Mouse (Mus musculus): Measurements from ENCODE around the gene Smim6.

Gene Smim6

DNA sequence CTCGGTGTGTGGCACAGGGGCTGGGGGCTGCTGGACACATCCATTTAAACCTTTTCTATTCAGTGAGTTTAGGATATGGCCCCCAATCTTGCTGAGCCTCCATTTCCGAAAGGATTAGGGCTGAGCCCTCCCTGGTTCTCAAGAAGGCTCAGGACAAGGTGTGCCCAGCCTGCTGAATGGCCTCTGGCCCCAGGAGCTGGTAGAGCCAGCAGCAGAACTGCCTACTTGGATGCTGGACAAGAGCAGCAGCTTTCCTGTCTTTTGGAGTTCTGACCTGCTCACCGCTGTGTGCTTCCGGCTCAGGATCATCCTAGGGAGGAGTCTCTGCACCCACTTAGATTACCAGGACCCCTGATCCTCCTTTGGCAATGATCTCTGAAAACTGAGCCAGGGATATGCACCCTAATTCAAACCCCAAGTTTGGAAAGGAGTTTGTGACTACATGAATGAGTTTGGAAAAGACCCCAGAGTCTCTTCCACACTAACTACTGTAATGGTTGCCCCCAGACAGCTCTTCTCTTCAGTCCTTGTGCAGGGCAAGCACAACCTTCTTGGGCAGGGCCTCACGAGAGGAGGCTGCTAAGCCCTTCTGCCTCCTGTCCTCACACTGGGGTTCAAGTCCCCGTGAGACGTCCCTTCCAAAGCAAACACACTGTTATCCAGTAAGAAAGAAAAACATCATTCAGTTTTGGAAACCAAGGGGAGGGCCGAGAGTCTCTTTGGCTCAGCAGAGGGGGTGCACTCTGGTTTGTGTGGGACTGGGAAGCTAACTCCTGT, 11.1 kb upstream of the Smim6 start:
- no peak for DNase-seq (ENCODE audit: low read depth, low spot score)

GRCm38 (mm10) chr11:115901338-115902161, 10.3 kb upstream of the Smim6 start:
- DNase-seq (ENCODE audit: low read depth, low spot score) = peak; percentile 58

DNA sequence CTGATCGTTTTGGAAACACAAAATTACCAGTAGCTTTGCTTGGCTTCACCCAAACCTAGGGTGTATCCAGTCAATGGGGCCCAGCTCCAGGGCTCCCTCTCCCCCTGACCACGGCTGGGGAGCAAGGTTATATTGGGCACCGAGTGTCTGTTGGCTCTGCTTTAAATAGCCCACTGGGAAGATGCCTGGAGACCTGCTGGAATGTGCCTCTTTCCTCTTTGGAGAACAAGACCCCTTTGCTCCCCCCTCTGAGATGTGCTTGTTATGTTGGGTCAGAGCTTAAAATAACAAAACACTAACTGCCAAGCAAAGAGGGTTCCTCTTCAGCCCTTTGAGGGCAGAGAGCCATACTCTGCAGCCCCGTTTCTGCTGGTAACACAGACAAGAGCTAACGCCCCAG, 9.6 kb upstream of the Smim6 start:
- DNase-seq (ENCODE audit: low read depth, low spot score) = no peak

- no peak for DNase-seq (ENCODE audit: low read depth, low spot score)
These were observed 9.0 kb upstream of the Smim6 start for GRCm38 (mm10) chr11:115902831-115903230.

DNA sequence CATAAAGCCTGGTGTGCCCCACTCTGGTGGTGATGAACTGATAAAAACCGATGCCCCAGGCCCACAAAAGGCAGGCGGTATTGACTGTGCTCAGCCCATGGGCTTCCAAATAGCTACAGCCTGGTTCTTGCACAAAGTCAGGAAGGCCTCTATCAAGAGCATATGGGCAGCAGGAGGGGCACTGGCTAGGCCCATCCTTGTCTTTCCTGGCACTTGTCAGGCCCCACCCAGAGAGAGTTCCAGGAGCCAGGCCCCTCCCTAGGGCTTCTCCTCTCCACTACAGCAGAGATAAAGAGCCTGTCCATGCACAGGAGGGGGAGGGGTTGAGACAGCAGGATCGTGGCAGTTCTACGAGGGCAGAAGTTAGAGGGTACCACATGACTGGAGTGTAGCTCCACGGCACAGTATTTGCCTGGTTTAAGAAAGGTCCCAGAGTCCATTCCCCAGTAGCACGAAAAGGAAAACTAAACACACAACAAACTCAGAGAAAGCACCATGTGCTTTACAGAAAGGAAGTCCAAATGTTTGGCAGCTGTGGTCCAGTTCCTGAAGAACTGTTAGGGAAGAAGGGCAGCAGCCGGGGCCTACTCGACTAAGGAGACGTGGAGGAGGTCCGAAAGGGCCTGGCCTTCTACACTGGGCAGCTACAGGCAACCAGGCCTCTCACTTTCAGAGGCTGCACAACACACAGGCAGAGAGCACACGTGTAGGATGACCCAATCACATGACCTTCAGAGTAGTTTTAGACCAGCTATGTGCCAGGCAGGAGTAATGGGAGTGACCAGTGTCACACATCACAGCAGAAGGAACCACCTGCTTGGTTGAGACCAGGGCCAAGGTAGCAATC, 8.2 kb upstream of the Smim6 start:
- peak; percentile 76 for DNase-seq (ENCODE audit: low read depth, low spot score)

GRCm38 (mm10) chr11:115904231-115904955, 7.4 kb upstream of the Smim6 start:
- DNase-seq (ENCODE audit: low read depth, low spot score) = no peak

GRCm38 (mm10) chr11:115904956-115905790, 6.6 kb upstream of the Smim6 start:
- no peak for DNase-seq (ENCODE audit: low read depth, low spot score)

- no peak for DNase-seq (ENCODE audit: low read depth, low spot score)
These were observed 5.7 kb upstream of the Smim6 start for GRCm38 (mm10) chr11:115906116-115906515.

- DNase-seq (ENCODE audit: low read depth, low spot score) = no peak
These were observed 5.3 kb upstream of the Smim6 start for GRCm38 (mm10) chr11:115906521-115906920.

- DNase-seq (ENCODE audit: low read depth, low spot score) = peak; percentile 52
These were observed 669 bp upstream of the Smim6 start for GRCm38 (mm10) chr11:115911134-115911561.

DNA sequence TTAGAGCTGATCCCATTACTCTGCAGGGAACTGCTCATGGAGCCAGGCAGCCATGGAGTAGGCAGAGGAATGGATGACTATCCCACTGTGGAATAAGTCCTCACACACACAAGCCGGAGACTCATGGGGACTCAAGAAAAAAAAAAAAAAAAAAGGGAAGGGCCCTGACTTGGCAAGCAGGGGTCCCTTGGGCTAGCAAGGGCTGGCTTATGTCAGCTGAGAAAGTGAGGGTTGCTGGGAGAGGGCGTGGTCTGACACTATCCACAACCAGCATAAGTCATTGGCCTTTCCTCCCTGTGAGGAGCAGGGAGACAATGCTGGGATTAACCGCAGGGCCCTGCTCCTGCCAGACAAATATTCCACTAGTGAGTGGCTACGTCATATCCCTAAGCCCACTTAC, 4.8 kb downstream of the Smim6 start:
- no peak for DNase-seq (ENCODE audit: low read depth, low spot score)

DNA sequence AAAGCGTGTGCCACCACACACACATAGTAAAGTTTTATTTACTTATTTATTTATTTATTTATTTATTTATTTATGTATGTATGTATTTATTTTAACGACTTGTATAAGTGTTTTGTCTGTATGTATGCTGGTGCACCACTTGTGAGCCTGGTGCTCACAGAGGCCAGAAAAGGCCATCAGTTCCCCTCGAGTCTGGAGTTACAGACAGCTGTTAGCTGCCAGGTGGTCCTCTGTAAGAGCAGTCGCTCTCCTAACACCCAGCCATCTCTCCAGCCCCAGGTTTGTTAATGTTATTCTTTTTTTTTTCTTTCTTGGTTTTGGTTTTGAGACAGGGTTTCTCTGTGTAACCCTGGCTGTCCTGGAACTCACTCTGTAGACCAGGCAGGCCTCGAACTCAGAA, 6.8 kb downstream of the Smim6 start:
- DNase-seq (ENCODE audit: low read depth, low spot score) = no peak

GRCm38 (mm10) chr11:115919073-115919472, 7.3 kb downstream of the Smim6 start:
- no peak for DNase-seq (ENCODE audit: low read depth, low spot score)

GRCm38 (mm10) chr11:115920110-115920818, 8.4 kb downstream of the Smim6 start:
- peak; percentile 56 for DNase-seq (ENCODE audit: low read depth, low spot score)

DNA sequence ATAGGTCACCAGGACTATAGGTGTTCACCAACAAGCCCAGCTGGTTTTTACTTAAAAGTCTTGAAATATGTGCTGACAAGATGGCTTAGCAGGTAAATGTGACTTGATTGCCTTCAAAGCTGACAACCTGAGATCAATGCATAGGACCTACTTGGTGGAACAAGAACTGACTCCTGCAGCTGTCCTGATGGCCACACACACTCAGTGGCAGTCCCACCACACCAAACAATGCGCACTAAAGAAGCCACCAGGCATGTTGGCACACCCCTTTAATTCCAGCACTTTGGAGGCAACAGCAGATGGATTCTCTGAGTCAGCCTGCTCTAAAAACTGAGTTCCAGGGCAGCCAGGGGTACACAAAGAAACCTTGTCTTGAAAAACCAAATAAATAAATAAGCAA, 10.2 kb downstream of the Smim6 start:
- DNase-seq (ENCODE audit: low read depth, low spot score) = no peak

DNA sequence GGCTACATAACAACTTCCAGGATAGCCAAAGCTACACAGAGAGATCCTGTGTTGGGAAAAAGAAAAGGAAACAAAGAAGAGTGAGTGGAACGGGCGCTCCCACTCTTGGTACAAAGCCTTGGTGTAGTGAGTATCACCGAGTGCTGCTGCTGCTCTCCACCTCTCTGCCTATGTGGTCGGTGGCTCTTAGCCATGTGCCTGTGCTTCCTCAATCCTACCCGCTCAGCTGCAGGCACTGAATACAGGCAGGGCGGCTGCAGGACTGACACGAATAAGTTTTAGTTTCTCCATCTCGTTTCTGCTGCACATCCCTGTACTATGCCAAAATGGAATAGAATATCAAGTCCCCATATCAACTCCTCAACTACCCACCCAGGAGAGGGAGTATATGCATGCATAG, 17.2 kb downstream of the Smim6 start:
- DNase-seq (ENCODE audit: low read depth, low spot score) = no peak

DNA sequence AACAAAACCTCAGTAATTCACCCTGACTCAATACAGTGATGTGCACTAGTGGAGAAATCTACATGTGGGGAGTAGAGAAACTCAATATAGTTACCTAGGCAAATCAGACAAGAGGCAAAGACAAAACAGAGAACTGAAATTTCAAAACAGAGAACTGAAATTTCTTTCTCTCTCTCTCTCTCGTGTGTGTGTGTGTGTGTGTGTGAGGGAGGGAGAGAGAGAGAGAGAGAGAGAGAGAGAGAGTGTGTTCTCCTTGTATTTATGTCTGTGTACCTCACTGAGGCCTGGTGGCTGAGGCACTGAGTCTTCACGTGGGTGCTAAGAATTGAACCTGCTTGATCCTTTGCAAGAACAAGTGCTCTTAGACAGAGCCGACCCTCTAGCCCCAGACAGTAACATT, 18.0 kb downstream of the Smim6 start:
- DNase-seq (ENCODE audit: low read depth, low spot score) = no peak

GRCm38 (mm10) chr11:115931235-115931634, 19.4 kb downstream of the Smim6 start:
- DNase-seq (ENCODE audit: low read depth, low spot score) = no peak

DNA sequence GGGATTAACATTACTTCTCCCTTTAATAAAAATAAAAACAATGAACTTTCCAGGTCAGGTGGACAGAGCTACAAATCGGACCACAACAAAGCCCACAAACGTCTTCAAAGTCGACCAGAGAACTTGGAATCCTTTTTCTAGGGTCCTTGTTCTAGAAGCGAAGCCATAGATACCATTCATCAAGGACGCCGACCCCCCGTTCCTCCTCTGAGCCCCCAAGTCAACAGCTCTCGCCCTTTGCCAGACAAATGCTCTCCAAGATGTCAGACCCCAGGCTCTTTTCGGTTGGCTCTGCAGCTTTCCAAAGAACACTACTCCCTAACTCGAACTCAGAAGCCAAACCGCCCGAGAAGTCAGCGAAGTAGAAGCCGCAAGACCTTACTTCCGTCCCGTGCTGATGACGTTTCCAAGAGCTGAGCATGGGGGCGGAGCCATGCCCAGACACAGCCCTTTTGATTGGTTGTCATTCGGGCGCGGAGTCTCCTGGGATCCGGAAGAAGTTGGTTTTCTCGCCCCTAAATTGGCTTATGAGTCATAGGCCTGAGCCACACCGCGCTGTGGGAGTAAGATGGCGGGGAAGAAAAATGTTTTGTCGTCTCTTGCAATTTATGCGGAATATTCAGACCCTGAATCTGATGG, 21.4 kb downstream of the Smim6 start, which contains the start of the genes Sap30bp and Recql5:
Gene Sap30bp (plus strand): TSS at position 175 of the 639 bp plus-strand sequence.
Gene Recql5 (minus strand): TSS at position 370 of the 639 bp plus-strand sequence.
- peak; percentile 98 for DNase-seq (ENCODE audit: low read depth, low spot score)

All from c-Kit-negative CD71-positive TER-119-positive erythroid progenitor cells, embryonic 14.5 days (primary cell).